Mouse (Mus musculus) intestine, postnatal 0 days (tissue): ENCODE results near the gene Rps25. TPM values are rescaled to one million over a fixed set of nuclear protein-coding genes. Genes with fewer than 3 reads are reported as not detected.
A peak's percentile ranks its signal among the peaks of the same experiment; 100 is the strongest.
"Not testable (repeated sequence)": the region's sequence is repeated elsewhere in the genome, so short reads cannot be mapped to it uniquely, and the experiment has no call there.

Experiments used
- ATAC-seq: fragments of 200-750 bp; cut with Nextera tagmentation; 2 replicates; pipeline ENCODE4 v1.8.0; 2017; ENCODE audit warnings: mild to moderate bottlenecking, moderate TSS enrichment, moderate library complexity
- H3K27ac ChIP-seq: fragments of 300-500 bp; sonication (generic); 2 replicates; pipeline ENCODE4 v1.5.1; 2014; ENCODE audit warnings: mild to moderate bottlenecking, low read depth, low read length, moderate library complexity
- H3K27me3 ChIP-seq: fragments of 300-500 bp; sonication (generic); replicated peaks from 2 replicates; pipeline ENCODE4 v1.6.1; 2014; ENCODE audit warnings: low read length, mixed read lengths; ENCODE audit not compliant: control insufficient read depth, insufficient read depth
- H3K36me3 ChIP-seq: fragments of 300-500 bp; sonication (generic); 2 replicates; pipeline ENCODE4 v1.6.1; 2014; ENCODE audit warnings: mild to moderate bottlenecking, moderate library complexity; ENCODE audit not compliant: control insufficient read depth, insufficient read depth
- H3K4me1 ChIP-seq: fragments of 300-500 bp; sonication (generic); replicated peaks from 2 replicates; pipeline ENCODE4 v1.6.1; 2014; ENCODE audit warnings: antibody characterized with exemption, low read length, mixed read lengths; ENCODE audit not compliant: control insufficient read depth, insufficient read depth
- H3K4me2 ChIP-seq: fragments of 300-500 bp; sonication (generic); replicated peaks from 2 replicates; pipeline ENCODE4 v1.6.1; 2014; ENCODE audit warnings: low read depth, mild to moderate bottlenecking, moderate library complexity
- H3K4me3 ChIP-seq: fragments of 300-500 bp; sonication (generic); 2 replicates; pipeline ENCODE4 v1.5.1; 2014; ENCODE audit warnings: low read depth, low read length
- H3K9ac ChIP-seq: fragments of 300-500 bp; sonication (generic); 2 replicates; pipeline ENCODE4 v1.6.1; 2014; ENCODE audit warnings: mild to moderate bottlenecking, low read depth, low read length
- H3K9me3 ChIP-seq: fragments of 300-500 bp; sonication (generic); 2 replicates; pipeline ENCODE4 v1.6.1; 2016; ENCODE audit warnings: mixed run types; ENCODE audit not compliant: control insufficient read depth
- CTCF ChIP-seq: sonication (generic); IDR thresholded peaks from 2 replicates; pipeline ENCODE4 v1.5.1; 2016; ENCODE audit warnings: low read depth, mild to moderate bottlenecking, control low read depth, antibody characterized with exemption, moderate library complexity
- WGBS: fragments of 180-500 bp; shearing (Covaris S2); extraction: QIAGEN DNeasy Blood & Tissue Kit; methylation state at CpG from one replicate; pipeline ENCODE4 v1.1.7; 2014; 5-methylcytosine and 5-hydroxymethylcytosine counted together
- polyA plus RNA-seq: library from polyadenylated mRNA; unstranded; fragments of >200 nt; fragmentation: Nextera tagmentation; extraction: Ambion mirVana; gene quantifications from 2 replicates; pipeline ENCODE4 v1.2.1, GENCODE M21; 2015

Rps25 gene
- polyA plus RNA-seq, 1 experiment from 2014 or later = 1,542 TPM

GRCm38 (mm10) chr9:44376141-44376540 is 30.8 kb upstream of the Rps25 start:
- 83% methylated on average over 6 of the region's 6 CpGs for WGBS
- H3K4me1 ChIP-seq = peaks cover 6% of the 10 kb centered on the region; the same call in 1 of the 2 replicates
- H3K27ac ChIP-seq = no peak overlapping the region
- ATAC-seq = no peak
- no peak overlapping the region for H3K9ac ChIP-seq
- peaks cover under 1% of the 10 kb centered on the region; the same call in 1 of the 2 replicates for H3K36me3 ChIP-seq
- no peaks in the 10 kb centered on the region for H3K9me3 ChIP-seq
- H3K4me3 ChIP-seq = no peak overlapping the region
- no peak for TF ChIP-seq CTCF
- no peaks in the 10 kb centered on the region for H3K27me3 ChIP-seq
- no peak overlapping the region for H3K4me2 ChIP-seq

GRCm38 (mm10) chr9:44377335-44377734 is 29.6 kb upstream of the Rps25 start:
- not testable (repeated sequence) for ATAC-seq
- WGBS = 82% methylated on average over 2 of the region's 2 CpGs

GRCm38 (mm10) chr9:44378153-44378730 is 28.7 kb upstream of the Rps25 start:
- H3K9me3 ChIP-seq = no peaks in the 10 kb centered on the region
- peak overlapping the region; percentile 92 for H3K4me2 ChIP-seq
- H3K4me3 ChIP-seq = peak overlapping the region; percentile 74
- no peaks in the 10 kb centered on the region for H3K27me3 ChIP-seq
- ATAC-seq = no peak
- H3K4me1 ChIP-seq = peaks cover 6% of the 10 kb centered on the region; the same call in 1 of the 2 replicates
- no peak for TF ChIP-seq CTCF
- H3K27ac ChIP-seq = peak overlapping the region; percentile 67
- 74% methylated on average over 5 of the region's 5 CpGs for WGBS
- H3K9ac ChIP-seq = peak overlapping the region; percentile 40
- peaks cover 22% of the 10 kb centered on the region for H3K36me3 ChIP-seq

More at GRCm38 (mm10) chr9:44377335-44377734, 29.6 kb upstream of the Rps25 start:
- H3K9me3 ChIP-seq, H3K4me1 ChIP-seq, H3K27me3 ChIP-seq, H3K4me2 ChIP-seq, H3K27ac ChIP-seq, H3K9ac ChIP-seq, H3K4me3 ChIP-seq: not testable (repeated sequence)
- peaks cover 13% of the 10 kb centered on the region for H3K36me3 ChIP-seq

- H3K27me3 ChIP-seq = no peaks in the 10 kb centered on the region
- peak; percentile 74 for TF ChIP-seq CTCF
- H3K27ac ChIP-seq = peak within 1 kb of the TSS; percentile 67
- peaks cover 32% of the 10 kb centered on the region for H3K36me3 ChIP-seq
- peak within 1 kb of the TSS; percentile 74 for H3K4me3 ChIP-seq
- WGBS = under 1% methylated on average over 83 of the region's 83 CpGs
- H3K9me3 ChIP-seq = no peaks in the 10 kb centered on the region
- H3K9ac ChIP-seq = peak within 1 kb of the TSS; percentile 85
- peak within 1 kb of the TSS; percentile 92 for H3K4me2 ChIP-seq
- ATAC-seq = peak; percentile 97
- H3K4me1 ChIP-seq = peaks cover 6% of the 10 kb centered on the region; the same call in 1 of the 2 replicates
These were observed 27.7 kb upstream of the Rps25 start, which contains the start of gene Hyou1 for GRCm38 (mm10) chr9:44379054-44379834. Hyou1 (plus strand) TSS chr9:44379490.

- Histone ChIP-seq H3K9me3 (no peaks in the 10 kb centered on the region), H3K9ac (peak overlapping the region; percentile 85), H3K27ac (peak overlapping the region; percentile 60; the same call in 1 of the 2 replicates), H3K36me3 (peaks cover 38% of the 10 kb centered on the region), H3K4me1 (peaks cover 6% of the 10 kb centered on the region; the same call in 1 of the 2 replicates), H3K27me3 (no peaks in the 10 kb centered on the region), H3K4me3 (peak overlapping the region; percentile 74), H3K4me2 (peak overlapping the region; percentile 92)
- no peak for TF ChIP-seq CTCF
- ATAC-seq = 0 out of 2 replicates have a peak, but pooled peaks have one; percentile 1
- WGBS = 3% methylated on average over 15 of the region's 15 CpGs
These were observed 27.1 kb upstream of the Rps25 start for GRCm38 (mm10) chr9:44379862-44380261.

GRCm38 (mm10) chr9:44384596-44384995 is 22.3 kb upstream of the Rps25 start:
- Histone ChIP-seq H3K27ac (no peak overlapping the region; the same call in 1 of the 2 replicates), H3K9me3 (no peaks in the 10 kb centered on the region), H3K27me3 (no peaks in the 10 kb centered on the region), H3K4me1 (peaks cover 6% of the 10 kb centered on the region; the same call in 1 of the 2 replicates), H3K9ac (no peak overlapping the region), H3K36me3 (peaks cover 85% of the 10 kb centered on the region), H3K4me2 (no peak overlapping the region), H3K4me3 (no peak overlapping the region)
- WGBS = 83% methylated on average over 13 of the region's 13 CpGs
- no peak for ATAC-seq
- no peak for TF ChIP-seq CTCF
